13 mouse cellular contexts compared by ENCODE assay signal in the genomic region with DNA sequence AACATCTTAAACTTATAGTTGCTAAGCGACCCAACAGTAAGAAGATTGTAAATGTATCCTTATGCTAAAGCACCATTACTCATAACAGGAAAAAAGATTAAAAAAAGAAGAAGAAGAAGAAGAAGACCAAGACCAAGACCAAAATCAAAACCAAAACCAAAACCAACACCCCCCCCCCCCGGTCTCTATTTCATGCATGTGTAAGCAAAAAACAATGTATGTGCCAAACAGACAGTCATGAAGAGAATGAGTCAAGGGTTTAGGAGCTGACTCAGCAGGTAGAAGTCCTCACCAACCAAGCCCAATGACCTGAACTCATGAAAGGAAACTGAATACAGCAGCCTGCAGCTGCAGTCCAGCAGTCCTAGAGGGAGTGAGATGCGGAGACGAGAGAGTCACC.
"Had no signal": no experiment of that assay in that cellular context is flagged by ENCODE, and none has a peak within 500 bp of the region (broad histone marks: within the 10 kb centered on the region; RNA-seq: fewer than 3 reads in every experiment).

No protein-coding gene starts in this region.

- H3K36me3 ChIP-seq: kidney, embryonic 15.5 days; limb, embryonic 10.5 days; liver, embryonic 15.5 days; midbrain, embryonic 12.5 days; neural tube, embryonic 13.5 days had no signal

- DNase-seq: kidney, postnatal 14 days; lung, adult 2 months; lung, postnatal 36 days; retina, postnatal 1 day; right cerebral cortex, postnatal 4 days had no signal

- H3K9ac ChIP-seq: kidney, embryonic 15.5 days; liver, embryonic 15.5 days; midbrain, embryonic 12.5 days; neural tube, embryonic 13.5 days had no signal

- H3K9me3 ChIP-seq: kidney, embryonic 15.5 days; limb, embryonic 10.5 days; liver, embryonic 15.5 days; midbrain, embryonic 12.5 days; neural tube, embryonic 13.5 days had no signal

- H3K27ac ChIP-seq: kidney, embryonic 15.5 days; left cerebral cortex, adult 2 months; limb, embryonic 10.5 days; liver, embryonic 15.5 days; midbrain, embryonic 12.5 days; neural tube, embryonic 13.5 days had no signal

- H3K27me3 ChIP-seq: kidney, embryonic 15.5 days; liver, embryonic 15.5 days; midbrain, embryonic 12.5 days; neural tube, embryonic 13.5 days had no signal

- H3K4me1 ChIP-seq: kidney, embryonic 15.5 days; limb, embryonic 10.5 days; liver, embryonic 15.5 days; midbrain, embryonic 12.5 days; neural tube, embryonic 13.5 days had no signal

- H3K4me3 ChIP-seq: kidney, embryonic 15.5 days; left cerebral cortex, adult 2 months; limb, embryonic 10.5 days; liver, embryonic 15.5 days; midbrain, embryonic 12.5 days; neural tube, embryonic 13.5 days had no signal

- ATAC-seq: lung, postnatal 0 days; midbrain, embryonic 16.5 days had no signal
